Mouse (Mus musculus): ENCODE results near the gene Spats2l.

Gene Spats2l

DNA sequence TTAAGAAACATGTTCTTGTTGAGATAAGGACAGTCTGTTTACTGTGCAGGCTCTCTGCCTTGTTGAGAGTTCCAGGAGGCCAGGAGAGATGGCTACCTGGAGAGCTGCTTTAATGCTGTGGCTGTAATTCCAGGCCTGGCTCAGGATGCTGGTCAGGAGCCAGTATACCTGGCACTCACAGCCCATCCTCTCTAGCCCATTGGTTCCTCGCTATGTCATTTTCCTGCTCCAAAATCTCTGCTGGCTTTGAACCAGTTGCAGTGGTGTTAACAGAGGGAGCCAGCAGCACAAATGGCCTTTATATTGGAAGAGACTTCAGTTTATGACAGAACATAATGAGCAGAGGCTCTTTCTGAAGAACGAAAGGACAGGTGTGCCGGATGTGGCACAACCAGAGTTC lies 127.5 kb downstream of the Spats2l start:
- DNase-seq: no peak

DNA sequence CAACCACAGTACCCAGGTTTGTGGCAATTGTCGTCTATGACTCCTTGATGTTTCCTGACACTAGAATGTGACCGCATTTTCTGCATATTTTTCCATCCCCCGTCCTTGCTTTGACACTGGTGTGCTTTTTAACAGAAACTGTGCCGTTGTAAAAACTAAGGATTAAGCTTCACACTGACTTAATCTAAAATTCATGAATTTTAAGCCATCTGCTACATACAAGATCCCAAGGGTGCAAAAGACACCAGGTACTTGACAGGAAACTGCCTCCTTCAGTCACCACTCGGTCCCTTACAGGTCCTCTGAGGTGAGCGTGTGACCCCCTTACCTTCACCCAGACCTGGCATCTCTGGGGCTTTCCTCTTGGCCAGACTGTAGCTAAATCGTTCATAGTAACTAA lies 129.8 kb downstream of the Spats2l start:
- no peak for DNase-seq

DNA sequence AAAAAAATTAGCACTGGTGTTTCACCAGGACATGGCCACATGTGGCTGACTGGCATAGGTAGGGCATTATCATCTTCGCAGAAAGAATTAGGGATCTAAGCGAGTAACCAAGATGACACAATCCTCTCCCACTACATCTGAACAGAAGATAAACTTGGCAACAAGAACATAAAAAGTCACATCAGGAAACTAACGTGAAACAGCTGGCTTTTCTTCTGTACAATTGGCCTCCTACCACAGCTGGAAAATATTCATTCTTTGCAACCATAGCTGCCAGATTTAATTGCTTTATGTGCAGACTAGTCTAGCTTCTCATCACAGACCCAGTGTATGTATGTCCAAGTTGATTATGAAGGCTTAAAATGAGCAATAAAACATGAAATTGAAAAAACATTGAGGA lies 131.9 kb downstream of the Spats2l start:
- DNase-seq: peak; percentile 11

DNA sequence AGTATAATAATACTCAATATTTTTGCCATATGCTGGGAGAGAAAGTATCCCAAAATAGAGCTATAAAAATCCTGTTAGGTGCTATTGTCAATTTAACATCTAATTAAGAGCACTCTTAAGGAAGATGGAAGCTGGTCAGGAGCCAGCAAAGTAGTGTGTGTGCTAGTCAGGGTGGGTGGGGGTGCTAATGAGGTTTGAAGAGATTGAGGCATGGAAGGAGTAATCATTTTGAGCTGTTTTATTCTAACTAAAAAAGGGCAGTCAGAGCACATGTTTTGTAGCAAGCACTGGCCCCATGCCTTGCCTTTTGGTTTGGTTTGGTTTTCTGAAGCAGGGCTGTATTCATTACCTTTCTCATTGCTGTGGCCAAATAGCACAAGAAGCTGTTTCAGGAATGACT lies 132.3 kb downstream of the Spats2l start:
- no peak for DNase-seq

DNA sequence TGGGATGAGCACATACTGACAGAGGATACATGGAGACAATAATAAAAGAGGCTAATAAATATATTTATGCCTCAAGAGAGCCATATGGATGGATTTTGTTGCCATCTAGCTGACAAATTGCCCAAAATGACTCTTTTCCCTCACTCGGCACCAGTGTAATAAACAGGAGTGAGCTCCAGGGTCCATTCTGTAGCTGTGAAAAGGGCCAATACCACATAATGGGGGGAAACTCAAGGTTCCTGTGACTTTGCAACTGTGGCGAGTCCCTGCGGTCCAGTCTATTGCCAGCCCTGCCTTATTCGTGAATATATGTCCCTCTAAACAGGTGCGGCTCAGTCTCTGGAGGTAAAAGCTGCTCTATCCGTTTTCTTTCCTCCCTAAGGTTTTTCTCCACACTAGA lies 137.6 kb downstream of the Spats2l start:
- no peak for DNase-seq

DNA sequence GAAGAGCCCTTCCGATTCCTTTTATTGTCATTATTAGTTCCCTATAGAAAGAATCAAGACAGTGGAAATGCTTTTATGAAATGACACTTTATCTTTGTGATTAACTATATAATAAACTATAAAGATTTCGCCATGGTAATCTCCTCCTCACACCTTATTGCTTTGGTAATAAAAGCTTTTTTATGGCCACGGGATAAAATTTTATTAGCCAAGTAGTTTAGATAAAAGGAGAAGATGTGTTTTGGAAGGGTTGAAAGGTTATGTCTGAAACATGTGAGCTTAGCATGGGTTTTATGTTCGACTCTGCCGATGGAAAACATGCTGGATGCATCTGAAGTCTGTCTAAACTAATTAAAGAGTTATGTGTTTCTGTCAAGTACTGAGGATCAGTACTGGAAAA lies 143.4 kb downstream of the Spats2l start:
- no peak for DNase-seq

DNA sequence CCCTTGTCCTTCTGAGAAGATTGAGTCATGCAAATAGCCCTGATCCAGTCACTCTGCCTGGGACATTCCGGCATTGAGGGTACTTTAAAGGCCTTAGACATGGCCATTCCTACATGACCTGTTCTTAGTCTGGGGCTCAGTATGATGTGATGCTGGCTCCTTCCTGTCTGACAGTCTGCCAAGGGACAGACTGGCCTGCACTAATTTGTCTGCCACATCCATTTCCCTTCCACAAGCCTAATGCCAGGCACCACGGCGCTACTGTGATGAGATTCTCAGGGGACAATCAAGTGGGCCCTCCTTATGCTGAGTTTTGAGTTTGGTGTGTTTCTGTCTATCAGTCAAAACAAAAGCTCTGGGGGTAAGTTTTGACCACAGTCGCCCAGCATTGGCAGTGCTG lies 144.6 kb downstream of the Spats2l start:
- DNase-seq: peak; percentile 15

DNA sequence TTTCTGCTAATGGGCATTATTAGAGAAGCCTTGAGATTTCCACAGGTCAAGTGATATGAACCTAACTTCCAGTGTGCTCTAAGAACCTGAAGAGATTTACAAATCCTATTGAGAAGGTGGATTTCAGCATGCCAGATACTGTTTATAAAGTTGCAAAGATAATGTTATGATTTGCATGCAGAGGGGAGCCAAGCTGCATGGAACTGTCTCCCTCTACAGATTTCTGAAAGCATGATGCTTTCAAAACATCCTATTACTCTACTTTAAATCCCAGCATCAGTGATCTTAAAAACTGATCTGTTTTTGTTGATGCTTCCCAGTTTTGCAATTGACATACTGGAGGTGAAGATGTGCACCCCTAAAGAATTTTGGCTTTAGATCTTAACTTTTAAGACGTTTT lies 160.3 kb downstream of the Spats2l start:
- no peak for DNase-seq

DNA sequence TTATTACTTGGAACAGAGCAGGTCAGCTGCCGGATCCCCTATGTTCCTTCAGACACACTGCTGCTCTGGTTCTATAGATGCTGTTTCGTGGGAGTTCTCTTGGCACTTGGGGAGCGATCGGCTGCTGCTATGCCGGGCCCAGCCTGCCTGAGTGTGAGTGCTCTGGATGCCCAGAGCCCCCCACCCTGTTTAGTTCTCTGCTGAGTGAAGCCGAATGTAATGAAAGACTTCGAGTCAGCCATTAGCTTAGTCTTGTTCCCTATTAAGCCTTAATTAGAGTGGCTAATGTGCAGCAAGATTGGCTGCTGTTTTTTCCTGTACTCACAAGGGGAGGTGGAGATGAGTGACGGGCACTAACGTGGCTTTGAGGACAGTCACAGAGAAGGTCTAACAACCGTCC lies 166.7 kb downstream of the Spats2l start:
- DNase-seq: no peak

DNA sequence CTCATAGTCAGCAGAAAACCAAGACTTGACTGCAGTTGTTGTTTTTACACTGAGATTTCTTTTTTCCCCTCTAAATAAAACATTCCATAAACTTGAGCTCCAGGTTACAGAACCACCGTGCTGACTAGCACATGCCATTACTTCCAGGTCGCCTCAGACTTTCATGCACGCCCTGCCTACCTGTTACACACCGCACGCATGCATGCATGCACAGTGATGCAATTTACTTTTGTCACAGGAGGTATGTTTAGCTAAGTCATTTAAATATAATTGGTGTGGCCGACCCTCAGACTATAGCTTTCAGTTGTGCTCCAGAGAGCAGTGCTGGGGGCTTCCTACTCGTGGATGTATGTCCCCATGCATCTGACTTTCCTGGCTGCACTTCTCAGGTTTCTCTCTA lies 167.1 kb downstream of the Spats2l start:
- DNase-seq: no peak

DNA sequence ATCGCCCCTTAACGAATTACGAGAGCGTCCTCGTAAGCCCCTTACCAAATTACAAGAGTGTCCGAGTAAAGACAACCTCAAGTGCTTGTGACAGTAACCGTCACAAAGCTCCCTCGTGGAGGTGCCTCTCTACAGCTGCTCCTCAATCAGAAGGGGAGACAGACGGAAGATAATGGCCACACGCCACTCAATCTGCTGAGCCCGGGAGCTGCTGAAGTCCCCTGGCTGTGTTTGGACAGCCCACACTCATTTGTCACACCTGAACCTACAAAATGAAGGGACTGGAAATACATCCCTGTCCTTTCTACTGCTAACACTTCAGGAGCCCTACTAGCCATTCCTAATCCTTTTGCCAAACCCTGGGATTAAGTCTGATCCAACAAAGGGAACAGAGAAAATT lies 167.8 kb downstream of the Spats2l start:
- DNase-seq: no peak

DNA sequence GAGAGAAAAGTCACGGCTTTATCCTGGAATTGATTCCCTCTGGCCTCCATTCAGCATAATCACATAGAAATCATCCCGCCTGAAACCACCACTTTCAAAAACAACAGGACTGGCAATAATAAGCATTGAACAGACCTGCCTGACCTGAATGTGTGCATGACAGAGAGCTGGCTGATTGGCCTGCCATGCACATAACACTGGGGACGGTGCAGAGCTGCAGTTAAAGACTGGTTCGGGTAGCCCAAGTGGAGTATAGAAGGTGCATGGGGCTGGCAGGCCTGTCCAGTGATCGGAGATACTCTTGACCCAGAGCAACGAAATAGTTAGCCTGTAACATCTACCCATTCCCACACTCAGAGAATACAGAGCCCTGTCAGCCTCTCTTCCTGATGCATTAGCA lies 168.3 kb downstream of the Spats2l start:
- DNase-seq: no peak

DNA sequence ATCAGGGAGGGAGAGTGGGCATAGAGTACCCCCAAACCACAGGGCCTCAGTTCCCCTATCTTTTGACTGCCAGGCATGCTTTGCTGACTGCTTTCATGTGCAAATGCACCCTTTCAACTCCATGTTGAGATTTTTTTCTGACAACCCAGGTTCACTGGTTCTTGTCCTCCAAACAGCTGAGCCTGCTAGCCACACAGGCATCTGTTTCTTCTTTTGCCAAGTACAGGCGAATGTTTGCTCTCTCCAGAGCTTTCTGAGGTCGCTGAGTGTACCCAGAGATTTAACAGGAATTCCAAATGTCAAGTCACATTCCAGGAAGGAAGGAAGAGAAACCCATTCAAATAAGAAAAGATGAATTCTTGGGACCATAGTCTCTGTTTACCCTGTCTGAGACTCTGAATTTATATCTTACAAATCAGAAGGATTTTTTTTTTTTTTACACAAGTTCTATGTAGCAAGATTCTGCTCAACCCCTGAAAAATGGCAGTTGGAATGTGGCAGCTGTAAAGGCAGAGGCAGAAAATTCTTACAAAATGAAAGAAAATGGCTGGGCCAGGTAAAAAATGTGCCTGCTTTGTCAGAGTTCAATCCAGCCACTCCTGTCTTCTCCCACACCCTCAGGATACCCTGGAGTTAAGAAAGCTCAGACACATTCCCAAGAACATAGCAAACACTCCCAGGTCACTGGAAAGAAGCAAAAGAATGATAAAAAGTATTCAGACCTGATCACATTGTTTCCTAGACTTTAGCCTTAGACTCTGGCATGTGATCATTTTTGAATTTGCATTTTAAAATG lies 173.8 kb downstream of the Spats2l start:
- no peak for DNase-seq

DNA sequence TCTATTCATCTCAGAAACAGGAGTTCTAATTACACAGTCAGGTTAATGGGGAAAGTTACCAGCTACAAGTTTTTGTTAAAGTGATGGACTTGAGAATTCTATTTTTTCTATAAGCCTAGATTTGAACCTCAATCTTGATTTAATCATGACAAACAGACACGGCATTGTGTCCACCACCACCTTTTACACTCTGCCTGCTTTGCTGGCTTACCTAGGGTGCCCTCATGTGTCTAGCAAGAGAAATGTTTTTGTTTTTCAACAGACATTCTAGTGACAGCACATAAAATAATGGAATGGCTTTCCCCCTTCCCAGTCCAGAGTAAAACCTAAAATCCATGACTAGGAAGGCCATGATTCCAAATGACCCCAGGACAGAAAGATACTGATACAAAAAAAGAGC lies 175.2 kb downstream of the Spats2l start:
- peak; percentile 13 for DNase-seq

DNA sequence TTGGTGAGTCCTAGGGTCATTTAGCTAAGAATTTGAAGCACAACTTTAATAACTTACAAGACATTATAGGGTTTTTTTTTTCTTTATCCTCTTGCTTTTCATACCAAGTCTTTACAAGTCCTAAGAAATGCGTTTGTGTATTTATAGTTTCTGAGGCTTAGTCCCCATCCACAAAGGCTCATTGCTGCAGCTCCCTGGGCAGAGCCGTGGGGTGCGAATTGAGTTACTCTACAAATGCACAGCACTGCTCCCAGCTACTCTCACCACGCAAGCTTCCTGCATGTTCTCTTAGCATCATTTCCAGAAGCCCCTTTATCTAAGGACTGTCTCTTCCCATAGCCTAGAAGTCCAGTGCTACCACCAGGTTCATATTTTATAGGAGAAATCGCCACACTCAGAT lies 175.8 kb downstream of the Spats2l start:
- no peak for DNase-seq

DNA sequence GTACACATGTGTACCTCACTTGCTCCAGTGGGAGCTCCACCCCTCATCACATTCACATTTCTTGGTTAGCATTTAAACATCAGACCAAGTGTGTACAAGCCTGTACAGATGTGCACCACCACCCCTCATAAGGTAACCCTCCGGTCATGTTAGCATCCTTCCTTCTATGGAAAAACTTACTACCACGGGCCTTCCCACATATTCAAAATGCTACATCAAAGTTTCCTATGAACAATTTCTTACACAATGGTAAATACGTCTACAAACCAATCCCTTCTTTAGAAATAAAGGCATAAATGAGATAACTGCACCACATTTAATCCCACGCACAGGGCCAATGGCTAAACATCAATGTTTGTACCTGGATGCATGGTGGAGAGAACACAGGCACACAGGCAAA lies 178.5 kb downstream of the Spats2l start:
- no peak for DNase-seq

DNA sequence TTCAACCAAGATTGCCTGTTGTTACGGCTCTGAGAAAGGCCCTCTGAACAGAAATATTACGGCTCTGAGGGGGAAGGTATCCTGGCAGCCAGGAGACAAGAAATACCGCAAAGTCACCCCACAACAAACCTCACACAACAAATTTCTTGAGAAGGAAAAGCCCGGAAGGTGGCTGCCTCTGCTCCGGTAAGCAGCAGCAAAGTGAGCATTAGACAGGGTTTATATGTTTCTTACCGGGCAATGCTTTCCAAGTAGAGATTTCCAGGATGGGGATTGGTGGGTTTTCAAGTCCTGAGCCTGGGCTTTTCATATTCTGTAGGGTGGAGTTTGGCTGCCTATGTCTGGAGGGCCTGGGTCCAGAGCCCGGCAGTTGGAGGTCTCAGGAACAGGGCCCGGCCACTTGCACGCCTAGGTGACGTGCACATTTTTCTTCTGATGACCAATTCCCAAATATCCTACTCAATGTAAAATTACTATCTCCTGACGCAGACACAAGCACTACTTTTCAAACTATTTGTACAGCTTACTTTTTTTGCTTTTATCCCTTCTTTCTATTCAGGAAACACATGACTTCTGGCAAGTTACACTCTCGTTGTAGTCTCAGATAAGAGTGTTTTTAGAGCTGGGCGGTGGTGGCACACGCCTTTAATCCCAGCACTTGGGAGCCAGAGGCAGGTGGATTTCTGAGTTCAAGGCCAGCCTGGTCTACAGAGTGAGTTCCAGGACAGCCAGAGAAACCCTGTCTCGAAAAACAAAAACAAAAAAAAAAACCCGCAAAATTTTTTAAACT lies 179.8 kb downstream of the Spats2l start:
- DNase-seq: no peak

DNA sequence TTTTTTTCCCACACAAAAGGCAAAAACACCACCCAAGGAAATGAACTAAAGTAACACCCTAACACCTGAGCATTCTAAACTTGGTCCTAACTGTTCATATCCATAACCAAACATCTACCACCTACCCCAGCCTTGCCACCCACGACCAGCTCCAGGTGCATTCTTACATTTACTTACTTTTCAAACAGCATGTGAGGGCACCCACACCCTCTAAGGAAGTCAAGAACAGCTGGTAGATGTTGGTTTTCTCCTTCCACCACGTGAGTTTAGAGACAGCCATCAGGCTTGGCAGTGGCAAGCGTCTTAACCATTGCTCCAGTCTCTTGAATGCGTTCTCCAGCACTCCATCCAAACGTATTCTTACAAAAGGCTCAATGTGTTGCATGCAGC lies 180.4 kb downstream of the Spats2l start:
- DNase-seq: no peak

DNA sequence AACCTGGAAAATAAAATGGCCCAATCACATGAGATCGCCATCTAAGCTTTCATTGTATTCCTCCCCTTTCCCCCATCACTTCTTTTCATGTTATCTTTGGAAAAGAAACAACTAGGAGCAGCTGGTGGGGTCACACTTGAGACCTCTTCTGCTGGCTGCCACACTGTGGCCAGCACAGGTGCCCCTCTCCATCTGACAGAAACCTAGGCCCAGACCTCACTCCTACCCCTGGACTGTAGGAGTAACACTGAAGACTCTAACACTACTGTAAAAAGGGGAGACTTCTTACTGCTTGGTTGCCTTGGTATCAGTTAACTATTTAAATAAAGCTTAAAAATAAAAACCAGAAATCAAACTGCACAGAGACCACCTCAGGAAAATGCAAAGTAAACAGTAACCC lies 181.8 kb downstream of the Spats2l start:
- no peak for DNase-seq

DNA sequence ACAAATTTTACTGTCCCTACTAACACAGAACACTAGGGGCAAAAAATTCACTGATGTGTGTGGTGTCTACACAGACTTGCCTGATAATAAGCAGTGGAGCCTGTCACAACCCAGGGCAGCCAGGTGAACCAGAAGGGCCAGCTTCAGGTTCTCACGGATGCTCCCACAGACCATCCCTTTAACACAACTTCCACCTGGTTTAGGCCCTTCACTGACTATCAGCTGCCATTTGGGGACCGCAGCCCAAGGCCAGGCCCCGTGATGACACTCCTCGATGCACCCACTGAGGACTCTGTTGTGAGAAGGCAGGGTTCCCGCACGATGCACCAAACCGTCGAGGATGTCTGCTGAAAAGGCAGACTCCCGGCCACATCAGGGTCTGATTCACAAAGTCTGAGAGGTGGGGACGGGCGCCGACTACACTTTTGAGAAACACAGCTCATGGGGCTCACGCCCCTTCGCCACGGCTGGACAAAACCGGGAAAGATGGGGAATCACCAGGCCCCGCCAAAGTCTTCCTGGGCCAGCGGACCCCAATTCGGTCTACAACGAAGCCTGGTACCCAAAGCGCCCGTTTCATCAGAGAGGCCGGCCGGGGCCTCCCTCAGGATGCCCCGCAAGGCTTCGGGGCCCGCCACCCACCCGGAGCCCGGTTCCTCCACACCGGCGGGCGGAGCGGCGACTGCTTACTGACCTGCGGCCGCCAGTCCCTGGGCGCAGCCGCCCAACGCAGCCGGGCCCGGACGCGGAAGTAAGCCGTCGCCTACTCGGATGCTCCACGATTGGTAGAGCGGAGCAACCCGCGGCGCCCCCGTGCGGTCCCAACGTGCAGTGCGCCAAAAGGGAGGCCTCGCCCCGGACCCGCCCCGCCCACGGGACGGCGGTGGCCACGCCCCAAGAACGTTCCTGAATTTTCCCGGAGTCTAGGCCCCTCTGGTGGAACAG lies 195.6 kb downstream of the Spats2l start:
- peak; percentile 98 for DNase-seq

DNA sequence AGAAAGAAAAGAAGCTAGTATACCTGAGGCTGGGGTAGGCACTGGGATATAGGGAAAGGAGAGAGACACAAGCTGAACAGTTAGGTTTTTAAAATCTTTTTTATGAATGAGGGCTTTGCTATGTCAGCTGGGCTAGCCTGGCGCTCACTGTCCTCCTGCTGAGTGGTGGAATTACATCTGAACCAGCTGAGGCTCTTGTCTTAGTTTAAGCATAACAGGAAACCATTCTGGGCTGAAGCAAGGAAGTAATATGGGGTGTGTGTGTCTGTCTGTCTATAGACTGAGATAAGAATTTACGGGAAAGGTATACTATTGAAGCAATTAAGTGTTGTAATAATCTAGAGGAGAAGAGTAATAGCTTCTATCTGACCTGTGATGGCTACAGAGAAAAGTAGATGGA lies 197.6 kb downstream of the Spats2l start:
- DNase-seq: no peak

DNA sequence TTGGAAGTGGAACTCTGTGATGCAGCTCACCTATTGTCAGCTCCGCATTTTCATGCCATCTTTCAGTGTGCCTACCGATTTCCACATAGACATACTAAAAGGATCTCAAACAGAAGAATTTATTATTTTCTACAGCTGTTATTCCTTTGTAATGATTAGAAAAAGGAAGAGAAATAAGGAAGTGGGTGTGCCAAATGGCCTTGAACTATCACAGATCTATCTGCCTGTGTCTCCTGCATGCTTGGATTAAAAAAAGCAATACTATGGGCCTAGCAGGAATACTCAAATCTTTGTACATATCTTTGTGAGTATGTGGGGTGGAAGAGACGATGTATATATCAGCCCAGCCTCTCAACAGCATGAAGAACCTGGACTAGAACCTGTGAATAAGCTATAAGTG lies 202.9 kb downstream of the Spats2l start:
- no peak for DNase-seq

DNA sequence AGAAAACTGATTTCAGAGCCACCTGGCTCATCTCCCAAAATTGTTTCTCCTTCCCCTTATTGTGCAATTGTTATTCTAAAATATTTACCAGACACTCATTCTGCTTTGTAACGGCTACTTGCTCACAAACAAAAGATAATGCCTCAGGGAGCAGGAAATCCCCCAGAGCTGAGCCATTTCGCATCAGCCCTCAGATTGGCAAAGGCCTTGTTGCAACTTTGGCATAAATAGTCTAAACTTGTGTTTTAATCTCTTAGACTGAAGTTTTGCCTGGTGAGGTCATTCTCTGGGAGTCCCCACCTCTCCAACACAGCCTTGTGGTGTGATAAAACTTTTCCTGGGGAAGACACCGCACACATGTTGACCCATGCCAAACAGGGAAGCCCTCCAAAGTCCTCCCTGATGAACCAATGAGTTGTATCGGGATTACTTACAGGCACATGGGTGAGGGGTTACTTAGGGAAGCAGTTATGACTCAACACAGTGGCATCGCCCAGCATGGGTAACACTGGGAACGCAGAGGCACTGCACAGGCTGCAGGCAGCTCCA lies 215.2 kb downstream of the Spats2l start:
- peak; percentile 23 for DNase-seq

All from lung, postnatal 10 days (tissue).